In the genomic region with DNA sequence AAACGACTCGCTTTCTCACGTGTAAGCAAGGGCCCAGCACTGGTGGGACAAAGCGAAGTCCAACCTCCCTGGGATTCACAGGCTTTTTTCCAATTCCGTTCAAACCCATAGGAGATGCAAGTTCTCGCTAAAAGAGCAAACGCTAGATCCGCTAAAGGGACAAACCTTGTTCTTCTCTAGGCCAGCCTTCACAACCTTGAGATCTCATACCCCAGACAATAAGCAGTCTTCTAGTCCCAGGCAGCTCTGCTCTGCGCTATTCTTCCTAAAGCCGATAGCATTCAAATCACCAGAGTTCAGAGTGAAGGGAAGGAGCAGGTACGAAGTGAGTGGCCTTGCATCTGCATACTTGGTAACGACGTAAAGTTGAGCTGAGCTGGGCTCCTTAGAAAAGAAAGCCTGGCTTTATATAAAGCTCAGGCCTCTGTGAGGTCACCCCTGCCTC, we compare ENCODE assay signal across 8 mouse cellular contexts. TPM values are rescaled to one million over a fixed set of nuclear protein-coding genes. Genes with fewer than 3 reads are reported as not detected.
DNase-seq lines count a peak whose midpoint lies in the region; ATAC-seq lines count a peak whose summit lies in the region.

No protein-coding gene starts in this region.

- 0 out of 2 replicates have a peak, but pooled peaks cover 6% of the 10 kb centered on the region for H3K9me3 ChIP-seq in heart, embryonic 11.5 days (replicated peaks; ENCODE audit: control insufficient read depth, low read length)
- no peaks in the 10 kb centered on the region for H3K9me3 ChIP-seq in hindbrain, embryonic 15.5 days
- H3K9me3 ChIP-seq in midbrain, embryonic 12.5 days = no peaks in the 10 kb centered on the region

- no peak for ATAC-seq in heart, embryonic 11.5 days (replicated peaks; ENCODE audit: insufficient number of reproducible peaks, low FRiP score, low TSS enrichment)
- ATAC-seq in hindbrain, embryonic 15.5 days (ENCODE audit: low FRiP score, low read depth) = no peak
- ATAC-seq in midbrain, embryonic 12.5 days (ENCODE audit: low FRiP score, low read depth) = peak; percentile 28

- H3K27ac ChIP-seq in heart, embryonic 11.5 days (ENCODE audit: low read depth, low read length) = peak overlapping the region; percentile 76; the same call in 1 of the 2 replicates
- no peak overlapping the region for H3K27ac ChIP-seq in brown adipose tissue, adult 24 weeks (replicated peaks; ENCODE audit: low read depth, low read length)
- no peak overlapping the region for H3K27ac ChIP-seq in hindbrain, embryonic 15.5 days (replicated peaks)
- H3K27ac ChIP-seq in midbrain, embryonic 12.5 days (replicated peaks) = peak overlapping the region; percentile 79

- H3K4me2 ChIP-seq in heart, embryonic 11.5 days = peak overlapping the region; percentile 98
- H3K4me2 ChIP-seq in hindbrain, embryonic 15.5 days = peak overlapping the region; percentile 99
- peak overlapping the region; percentile 86 for H3K4me2 ChIP-seq in midbrain, embryonic 12.5 days (replicated peaks)

- DNase-seq in heart, postnatal 36 days = no peak
- DNase-seq in thymus, postnatal 14 days = no peak
- no peak for DNase-seq in cerebellum, adult 11 months
- DNase-seq in c-Kit-positive CD71-positive TER-119-positive erythroid progenitor cells, embryonic 14.5 days (ENCODE audit: low spot score) = no peak

- H3K36me3 ChIP-seq in heart, embryonic 11.5 days (ENCODE audit: control insufficient read depth, insufficient read depth, low read length) = 0 out of 2 replicates have a peak, but pooled peaks cover 2% of the 10 kb centered on the region
- H3K36me3 ChIP-seq in hindbrain, embryonic 15.5 days = no peaks in the 10 kb centered on the region
- 0 out of 2 replicates have a peak, but pooled peaks cover 9% of the 10 kb centered on the region for H3K36me3 ChIP-seq in midbrain, embryonic 12.5 days

- H3K9ac ChIP-seq in heart, embryonic 11.5 days (ENCODE audit: low read depth, low read length) = peak overlapping the region; percentile 75
- H3K9ac ChIP-seq in hindbrain, embryonic 15.5 days = peak overlapping the region; percentile 65
- peak overlapping the region; percentile 93 for H3K9ac ChIP-seq in midbrain, embryonic 12.5 days (replicated peaks)

- 14% methylated on average over 13 of the region's 13 CpGs for WGBS in heart, embryonic 11.5 days (ENCODE audit: insufficient replicate concordance)
- WGBS in hindbrain, embryonic 15.5 days = 7% methylated on average over 13 of the region's 13 CpGs
- 3% methylated on average over 13 of the region's 13 CpGs for WGBS in midbrain, embryonic 12.5 days

- H3K27me3 ChIP-seq in heart, embryonic 11.5 days (ENCODE audit: control insufficient read depth, insufficient read depth, low read length) = peaks cover 14% of the 10 kb centered on the region
- no peaks in the 10 kb centered on the region for H3K27me3 ChIP-seq in hindbrain, embryonic 15.5 days
- no peaks in the 10 kb centered on the region for H3K27me3 ChIP-seq in midbrain, embryonic 12.5 days

- intact Hi-C loops in heart, postnatal 36 days (cut with DNase I) = loop anchor here (5.0 kb wide), 1 partner anchor 59 kb away; no protein-coding TSS in a partner anchor

- peak overlapping the region; percentile 61 for H3K4me3 ChIP-seq in heart, embryonic 11.5 days (ENCODE audit: low read depth, low read length)
- peak overlapping the region; percentile 81 for H3K4me3 ChIP-seq in brown adipose tissue, adult 24 weeks (ENCODE audit: insufficient read depth, low read depth, low read length)
- peak overlapping the region; percentile 87 for H3K4me3 ChIP-seq in hindbrain, embryonic 15.5 days
- peak overlapping the region; percentile 89 for H3K4me3 ChIP-seq in midbrain, embryonic 12.5 days

- peaks cover 9% of the 10 kb centered on the region; the same call in 1 of the 2 replicates for H3K4me1 ChIP-seq in heart, embryonic 11.5 days (ENCODE audit: control insufficient read depth, insufficient read depth, low read length)
- H3K4me1 ChIP-seq in brown adipose tissue, adult 24 weeks (ENCODE audit: control insufficient read depth, insufficient read depth, insufficient read length, low read length) = no peaks in the 10 kb centered on the region
- H3K4me1 ChIP-seq in hindbrain, embryonic 15.5 days (replicated peaks) = peaks cover 31% of the 10 kb centered on the region
- peaks cover 31% of the 10 kb centered on the region for H3K4me1 ChIP-seq in midbrain, embryonic 12.5 days

RNA-seq across cellular contexts. Expression of a gene that starts 1.2 kb away (rescaled TPM):
- polyA plus RNA-seq in heart, embryonic 11.5 days (2014; fragmentation: Nextera tagmentation; extraction: Ambion mirVana) = 30.5 and 30.6 TPM in 2 replicates
- 1 to 10 TPM; 3.0 to 4.6 TPM for total RNA-seq in heart, postnatal 36 days (2021)
- polyA plus RNA-seq in brown adipose tissue, adult 24 weeks (2012; ENCODE audit: insufficient read depth, insufficient read length, missing spikeins) = 1.7 and 2.3 TPM in 2 replicates
- polyA plus RNA-seq in hindbrain, embryonic 15.5 days (2015; fragmentation: Nextera tagmentation; extraction: Ambion mirVana) = 10.9 and 15.7 TPM in 2 replicates
- polyA plus RNA-seq in midbrain, embryonic 12.5 days (2016; fragmentation: Nextera tagmentation; extraction: Ambion mirVana) = 68.8 and 81.3 TPM in 2 replicates

Comparison
In these comparisons a context has a peak if more than half of its experiments do, and no peak if none do; other contexts are left out.
1. H3K27ac ChIP-seq: peak in heart, embryonic 11.5 days (single experiment) and midbrain, embryonic 12.5 days (single experiment); none in brown adipose tissue, adult 24 weeks (single experiment) and hindbrain, embryonic 15.5 days (single experiment).
2. Peak in every context shown above with its lines, with median percentiles within 50 percentile points of each other: H3K4me2 ChIP-seq, H3K4me3 ChIP-seq and H3K9ac ChIP-seq.